Mouse (Mus musculus): ENCODE results near the gene Gpc6. TPM values are rescaled to one million over a fixed set of nuclear protein-coding genes. Genes with fewer than 3 reads are reported as not detected.

Gene Gpc6
- total RNA-seq, 1 experiment from 2014 or later, result 14.4 TPM

DNA sequence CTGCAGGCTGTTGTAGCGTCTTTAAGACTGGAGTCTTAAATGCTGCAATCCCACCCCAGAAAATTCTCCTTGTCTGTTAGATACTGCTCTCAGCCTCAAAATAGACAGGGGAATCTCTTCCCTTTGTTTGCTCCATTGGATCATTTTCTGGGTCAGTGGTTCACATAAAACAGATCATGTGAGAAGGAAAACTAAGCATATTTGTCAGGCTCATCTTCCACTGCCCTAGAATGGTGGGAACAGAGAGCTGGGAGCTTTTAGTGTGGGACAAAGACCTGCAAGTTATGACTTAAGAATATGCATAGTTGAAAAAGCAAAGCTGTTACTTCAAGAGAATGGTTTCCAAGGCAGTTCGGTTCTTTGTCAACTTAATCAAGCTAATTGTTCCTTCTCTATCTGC lies 136.4 kb downstream of the Gpc6 start:
- no peak for DNase-seq

DNA sequence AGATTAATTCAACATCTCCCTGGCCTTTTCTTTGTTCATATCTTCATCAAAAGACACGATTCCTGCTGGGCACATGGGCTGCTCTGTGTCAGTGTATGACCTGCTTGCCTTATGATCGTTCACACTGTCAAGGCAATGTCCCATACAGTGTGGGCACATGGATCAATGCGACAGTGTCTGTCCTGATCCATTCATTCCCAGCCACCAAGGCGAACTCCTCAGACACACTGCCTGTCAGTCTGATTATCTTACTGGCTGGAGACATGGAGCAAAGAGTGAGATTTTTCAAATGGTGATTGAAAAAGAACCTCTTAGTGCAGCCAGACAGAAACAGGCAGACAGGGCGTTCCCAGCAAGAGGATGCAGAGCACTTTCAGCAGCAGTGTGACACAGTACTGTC lies 143.1 kb downstream of the Gpc6 start:
- no peak for DNase-seq

DNA sequence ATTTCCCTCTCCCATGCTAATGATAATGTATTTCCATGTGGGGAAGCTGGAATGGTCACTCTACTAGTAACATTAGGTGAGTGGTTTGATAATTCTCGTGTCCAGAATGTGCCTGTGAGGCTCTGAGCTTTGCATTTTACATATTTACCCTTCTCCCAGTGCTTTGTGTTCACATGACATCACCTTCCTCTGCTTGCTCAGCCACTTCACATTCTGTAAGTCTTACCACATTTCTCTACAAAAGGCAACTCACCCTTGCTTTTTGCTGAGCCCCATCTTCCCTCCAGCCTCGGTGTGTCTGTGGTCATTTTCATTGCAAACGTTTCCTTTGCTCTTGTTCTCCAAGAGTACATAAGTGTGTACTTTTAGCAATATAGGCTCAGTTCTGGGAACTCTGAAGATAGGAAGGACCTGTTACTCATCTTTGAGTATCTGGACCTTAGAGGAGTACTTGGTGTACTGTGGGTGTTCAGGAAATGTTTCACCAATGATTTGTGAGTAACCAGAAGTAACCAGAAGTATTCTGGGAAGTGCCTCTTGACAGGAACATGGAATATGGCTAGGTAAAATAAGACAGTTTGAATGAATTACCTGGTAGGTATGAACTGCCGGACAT lies 145.5 kb downstream of the Gpc6 start:
- DNase-seq, result no peak

DNA sequence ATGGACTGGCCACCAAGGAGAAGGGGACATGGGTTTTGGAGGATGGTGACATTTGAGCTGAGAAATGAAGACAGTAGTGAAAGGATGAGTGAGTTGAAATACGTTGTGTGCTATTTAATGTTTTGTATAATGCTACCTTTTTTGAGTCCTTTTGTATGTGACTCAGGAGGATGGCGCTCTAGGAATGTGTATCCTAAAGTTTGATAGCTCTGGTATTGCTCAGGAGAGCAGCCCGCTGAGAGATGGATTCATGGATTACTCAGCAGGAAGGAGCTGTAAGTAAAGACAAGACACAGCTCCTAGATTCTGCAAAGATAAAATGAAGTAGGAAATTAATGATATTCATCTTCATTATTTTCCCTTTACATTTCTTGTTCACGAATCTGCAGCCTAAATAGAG lies 168.5 kb downstream of the Gpc6 start:
- no peak for DNase-seq

DNA sequence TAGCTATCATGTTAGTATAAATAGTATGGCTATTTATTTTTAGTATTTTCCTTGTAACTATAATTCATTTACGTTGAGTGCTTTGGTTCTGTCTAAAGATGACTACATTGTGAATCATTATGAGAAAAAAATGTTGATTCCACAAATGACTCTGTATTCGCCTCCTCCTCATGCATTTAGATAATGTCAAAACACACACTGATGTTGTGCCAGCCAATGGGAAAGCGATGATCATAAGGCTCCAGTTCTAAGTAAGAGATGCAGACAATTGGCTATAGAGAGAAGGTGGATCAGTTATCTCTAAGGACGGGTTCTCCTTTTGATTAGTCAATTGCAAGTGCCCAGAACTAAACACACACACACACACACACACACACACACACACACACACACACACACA lies 181.8 kb downstream of the Gpc6 start:
- no peak for DNase-seq

DNA sequence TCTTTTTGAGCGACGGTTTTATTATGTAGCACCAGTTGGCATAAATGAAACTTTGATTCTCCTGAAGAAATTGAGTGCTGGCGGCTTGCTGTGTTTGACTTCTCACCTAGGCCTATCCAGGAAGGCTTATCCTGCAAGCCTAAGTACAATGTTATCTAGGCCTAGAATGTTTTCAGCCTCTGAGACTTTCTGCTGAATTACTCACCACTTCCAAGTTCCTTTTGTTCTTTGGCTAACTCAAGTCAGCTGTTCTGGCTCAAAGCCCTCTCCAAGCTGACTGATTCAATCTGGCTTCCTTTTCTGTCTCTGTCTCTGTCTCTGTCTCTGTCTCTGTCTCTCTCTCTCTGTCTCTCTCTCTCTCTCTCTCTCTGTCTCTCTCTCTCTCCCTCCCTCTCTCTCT lies 188.0 kb downstream of the Gpc6 start:
- no peak for DNase-seq

DNA sequence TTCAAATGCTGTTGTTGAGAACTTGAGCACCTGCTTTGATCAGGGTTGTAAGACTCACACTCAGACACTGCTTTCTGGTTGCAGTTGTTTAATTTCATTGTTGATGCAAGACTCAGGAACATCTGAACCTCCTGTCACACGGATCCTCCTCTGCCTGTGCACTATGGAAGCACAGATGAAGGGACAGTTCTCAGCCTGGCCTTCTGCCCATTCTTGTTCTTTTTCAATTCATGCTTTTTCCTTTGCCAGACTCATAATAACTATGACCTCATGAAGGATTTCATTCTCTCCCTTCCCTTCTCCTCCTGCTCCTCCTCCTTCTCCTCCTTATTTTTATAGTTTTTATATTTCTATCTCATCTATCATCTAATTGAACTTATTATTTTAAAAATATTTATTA lies 196.9 kb downstream of the Gpc6 start:
- no peak for DNase-seq

DNA sequence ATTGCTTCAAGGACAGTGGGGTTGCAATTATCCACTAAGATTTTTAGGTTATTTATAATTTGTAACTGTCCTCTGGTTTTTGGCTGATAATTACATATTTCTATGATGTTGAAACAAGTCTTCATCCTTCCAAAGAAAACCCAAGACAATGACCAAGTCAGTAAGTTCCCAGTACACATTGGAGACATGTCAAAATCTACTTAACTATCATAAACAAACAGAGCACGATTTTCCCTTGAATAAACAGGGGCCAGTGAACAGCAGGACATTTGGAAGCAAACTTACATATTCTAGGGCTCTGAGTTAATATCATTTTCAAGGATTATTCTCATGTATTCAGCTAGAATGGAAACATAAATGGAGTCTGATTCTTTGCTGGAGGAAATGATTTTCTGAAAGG lies 205.2 kb downstream of the Gpc6 start:
- DNase-seq, result no peak

DNA sequence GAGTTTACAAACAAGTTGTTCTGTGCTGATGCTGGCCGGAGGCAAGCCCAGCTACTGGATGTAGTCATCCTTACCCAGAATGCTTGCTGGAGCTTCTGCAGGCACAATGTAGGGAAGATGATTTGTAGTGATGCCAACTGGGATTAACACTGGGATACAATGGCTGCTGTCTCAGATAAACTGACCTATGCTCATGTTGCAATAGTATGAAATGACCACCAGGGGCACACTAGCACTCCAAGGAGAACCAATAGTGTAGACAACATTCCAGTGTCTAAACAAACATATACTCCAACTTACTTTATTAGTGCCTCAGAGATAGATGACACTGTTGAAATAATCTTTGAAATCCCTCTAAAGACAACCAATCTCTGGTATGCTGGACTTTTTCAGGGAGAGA lies 206.2 kb downstream of the Gpc6 start:
- no peak for DNase-seq

DNA sequence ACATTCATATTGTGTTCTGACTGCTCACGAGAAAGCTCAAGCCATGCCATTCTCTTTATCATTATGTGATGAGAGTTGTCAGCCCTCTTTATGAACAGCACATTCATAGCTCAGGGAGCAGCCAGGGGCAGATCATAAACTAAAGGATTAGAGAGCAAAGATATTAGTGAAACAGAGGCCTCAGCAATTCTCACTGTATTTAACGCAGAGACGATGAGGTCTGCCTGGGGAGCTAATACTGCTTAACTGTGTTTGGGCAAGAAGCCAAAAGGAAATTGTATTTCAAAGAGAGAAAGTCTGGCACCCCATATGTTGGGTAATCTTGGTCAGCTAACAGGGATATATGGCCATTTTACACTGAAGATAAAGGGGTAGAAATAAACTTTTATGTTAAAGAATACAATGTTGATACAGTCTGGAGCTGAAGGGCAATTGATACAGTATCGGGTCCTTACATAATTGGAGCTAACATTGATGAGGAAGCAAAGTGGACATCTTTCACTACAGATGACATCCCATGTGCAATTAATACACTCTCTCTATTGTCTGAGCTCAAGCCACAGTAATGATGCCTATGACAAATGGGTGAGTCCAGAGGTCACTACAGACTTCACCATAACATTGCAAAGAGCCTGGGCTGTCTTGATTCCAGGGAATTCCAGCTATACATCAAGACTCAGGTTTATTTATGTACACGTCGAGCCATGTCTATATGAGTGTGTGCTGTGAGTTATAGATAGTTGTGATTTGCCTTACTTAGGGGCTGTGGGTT lies 216.1 kb downstream of the Gpc6 start:
- DNase-seq, result no peak

DNA sequence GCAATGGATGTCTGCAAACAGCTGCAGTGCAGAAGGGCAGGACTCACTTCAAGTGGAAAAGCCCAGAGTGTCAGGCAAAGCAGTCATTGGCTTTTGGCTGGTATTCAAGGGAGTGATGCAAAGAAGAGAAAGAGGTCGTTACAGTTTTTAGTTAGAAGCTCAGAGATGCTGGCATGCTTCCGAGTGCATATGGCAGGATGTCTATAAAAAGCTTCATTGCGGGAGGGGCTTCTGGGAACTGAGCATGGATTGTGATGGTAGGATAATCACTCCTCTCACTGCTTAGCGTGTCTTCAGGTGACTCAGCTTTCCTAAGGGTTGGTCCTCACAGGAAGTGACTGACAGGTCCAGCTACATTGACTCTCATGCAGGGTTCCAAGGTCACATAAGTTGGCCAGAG lies 221.0 kb downstream of the Gpc6 start:
- DNase-seq, result no peak

DNA sequence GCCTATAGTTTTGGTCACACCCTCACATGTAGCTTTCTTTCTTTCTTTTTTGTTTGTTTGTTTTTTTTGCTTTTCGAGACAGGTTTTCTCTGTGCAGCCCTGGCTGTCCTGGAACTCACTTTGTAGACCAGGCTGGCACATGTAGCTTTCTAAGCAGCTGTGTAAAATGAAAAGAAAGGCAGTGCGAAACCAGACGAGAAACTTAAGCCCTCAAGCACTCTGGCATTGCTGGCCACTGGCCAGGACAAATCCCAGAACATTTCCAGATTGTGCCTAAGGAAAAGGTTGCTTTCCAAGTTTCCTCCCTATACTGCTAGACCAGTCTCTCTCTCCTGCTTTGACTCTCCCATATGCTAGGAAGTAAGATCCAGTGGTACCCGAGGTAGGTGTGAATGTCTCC lies 221.6 kb downstream of the Gpc6 start:
- DNase-seq, result no peak

DNA sequence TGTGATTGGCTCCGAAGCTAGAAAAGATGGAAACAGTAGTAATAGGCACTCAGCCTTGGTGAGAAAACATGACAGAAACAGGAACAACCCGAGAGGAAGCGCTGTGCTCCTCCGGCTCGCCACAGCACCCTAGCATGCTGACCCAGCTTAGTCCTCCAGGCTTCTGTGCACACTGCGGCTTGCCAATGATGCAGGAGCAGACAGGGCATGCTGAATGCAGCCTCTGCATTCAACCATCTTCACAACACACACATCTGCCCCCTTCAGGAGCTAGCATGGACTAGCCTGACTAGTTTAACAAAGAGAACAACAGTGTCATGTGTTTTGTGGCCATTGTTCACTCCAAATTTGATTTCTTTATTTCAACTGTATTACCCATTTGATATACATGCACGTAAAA lies 226.5 kb downstream of the Gpc6 start:
- no peak for DNase-seq

DNA sequence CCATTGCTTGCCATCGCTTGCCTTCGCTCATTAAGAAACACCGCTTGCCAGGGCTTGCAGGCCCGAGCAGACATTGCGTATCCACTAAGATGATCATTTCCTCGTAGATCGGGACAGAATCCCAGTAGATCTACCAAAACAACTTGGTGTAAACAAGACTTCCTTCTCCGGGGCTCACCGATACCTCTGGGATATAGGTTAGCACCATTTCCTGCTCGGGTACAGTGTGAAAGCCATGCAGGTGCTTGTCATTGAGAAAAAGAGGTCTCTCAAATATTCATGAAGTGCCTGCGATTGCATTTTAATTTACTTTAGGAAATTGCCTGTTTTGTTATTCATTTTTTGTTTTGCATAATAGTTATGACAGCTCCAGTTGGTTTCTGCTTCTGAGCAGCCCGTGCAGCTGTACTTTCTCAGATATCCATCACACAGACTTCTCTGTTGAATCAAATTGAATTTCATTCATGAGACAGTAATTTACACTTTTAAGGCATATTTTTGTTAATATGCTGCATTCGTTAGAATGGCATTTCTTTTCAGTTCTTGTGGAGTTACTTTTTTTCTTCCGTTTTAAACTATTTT lies 230.9 kb downstream of the Gpc6 start:
- DNase-seq, result no peak

DNA sequence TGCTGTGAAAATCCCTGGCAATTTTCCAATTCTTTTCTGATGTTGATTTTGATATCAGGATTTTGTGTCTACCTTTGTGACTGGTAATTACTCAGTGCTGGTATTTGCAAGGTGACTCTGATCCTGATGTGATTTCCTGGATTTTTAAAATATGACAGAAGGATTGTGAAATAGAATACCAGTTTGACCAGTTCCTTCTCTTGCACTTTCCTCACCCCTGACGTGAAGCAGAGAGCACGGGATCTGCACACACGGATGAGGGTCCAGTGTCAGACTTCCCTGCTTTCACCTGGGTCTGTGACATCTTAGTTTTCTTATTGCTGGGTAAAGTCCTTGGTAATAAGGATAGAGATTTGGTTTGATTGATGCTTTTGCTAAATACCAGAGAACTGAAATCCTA lies 232.3 kb downstream of the Gpc6 start:
- DNase-seq, result no peak

DNA sequence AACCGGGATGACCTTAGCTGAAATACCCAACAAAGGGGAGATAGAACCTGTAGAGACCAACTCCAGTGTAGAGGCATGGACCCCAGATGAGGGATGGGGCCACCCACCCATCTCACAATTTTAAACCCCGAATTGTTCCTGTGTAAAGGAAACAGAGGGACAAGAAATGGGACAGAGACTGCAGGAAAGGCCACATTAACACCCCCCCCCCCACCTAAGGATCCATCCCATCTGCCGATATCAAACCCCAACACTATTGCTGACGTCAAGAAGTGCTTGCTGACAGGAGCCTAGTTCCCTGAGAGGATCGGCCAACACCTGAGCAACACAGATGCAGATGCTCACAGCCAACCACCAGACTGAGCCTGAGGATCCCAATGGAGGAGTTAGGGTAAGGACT lies 241.2 kb downstream of the Gpc6 start:
- DNase-seq, result no peak

DNA sequence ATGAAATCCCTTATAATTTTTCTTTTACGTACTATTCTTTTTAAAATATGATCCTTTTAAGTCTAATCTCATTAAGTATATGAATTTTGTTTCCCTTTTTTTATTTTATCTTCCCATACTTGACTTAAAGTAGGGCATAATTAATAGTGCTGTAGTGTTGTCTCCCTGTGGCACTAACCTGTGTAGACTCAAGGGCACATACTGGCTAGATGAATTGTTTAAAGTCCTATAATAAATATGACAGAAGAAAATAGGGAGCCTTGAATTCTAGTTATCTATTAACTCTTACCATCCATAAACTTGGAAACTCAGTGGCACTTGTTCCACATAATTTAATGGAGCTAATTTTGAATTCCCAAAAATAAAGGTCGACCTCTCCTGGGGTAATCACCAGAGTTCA lies 268.2 kb downstream of the Gpc6 start:
- DNase-seq, result no peak

DNA sequence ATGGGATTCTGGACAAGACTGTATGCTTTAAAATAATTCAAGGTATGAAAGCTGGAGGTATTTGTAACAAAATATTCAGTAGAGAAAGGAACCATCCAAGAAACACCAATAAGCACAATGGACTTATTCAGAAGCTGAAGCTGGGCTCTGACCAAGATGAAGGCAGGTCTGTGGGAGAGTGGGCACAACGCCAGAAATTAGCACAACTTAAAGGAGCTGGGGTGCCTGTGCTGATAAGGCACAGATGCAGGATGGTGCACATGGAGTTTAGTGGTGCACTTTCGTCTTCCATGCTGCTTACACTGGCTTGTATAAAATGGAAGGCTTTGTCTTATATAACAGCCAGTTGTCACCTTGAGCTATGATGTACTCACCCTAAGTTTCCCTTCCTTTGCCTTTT lies 276.9 kb downstream of the Gpc6 start:
- DNase-seq, result no peak

DNA sequence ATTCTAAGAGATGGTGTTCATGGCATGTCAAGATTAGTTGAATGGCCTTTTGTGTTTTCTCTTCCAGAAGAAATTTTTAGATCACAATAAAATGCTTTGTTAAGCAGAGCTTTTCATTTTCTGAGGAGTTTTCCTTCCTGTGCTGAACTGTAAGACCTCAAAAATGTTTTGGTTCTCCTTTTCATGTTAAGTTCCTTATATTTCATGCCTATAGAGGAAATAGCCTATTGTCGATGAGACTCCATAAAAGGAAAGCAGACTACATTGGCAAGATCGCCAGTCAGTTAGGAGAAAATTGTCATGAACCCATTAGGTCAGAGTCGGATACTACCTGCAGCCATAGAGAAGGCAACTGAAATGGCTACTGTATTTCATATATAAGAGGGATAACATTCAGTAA lies 278.8 kb downstream of the Gpc6 start:
- DNase-seq, result no peak

DNA sequence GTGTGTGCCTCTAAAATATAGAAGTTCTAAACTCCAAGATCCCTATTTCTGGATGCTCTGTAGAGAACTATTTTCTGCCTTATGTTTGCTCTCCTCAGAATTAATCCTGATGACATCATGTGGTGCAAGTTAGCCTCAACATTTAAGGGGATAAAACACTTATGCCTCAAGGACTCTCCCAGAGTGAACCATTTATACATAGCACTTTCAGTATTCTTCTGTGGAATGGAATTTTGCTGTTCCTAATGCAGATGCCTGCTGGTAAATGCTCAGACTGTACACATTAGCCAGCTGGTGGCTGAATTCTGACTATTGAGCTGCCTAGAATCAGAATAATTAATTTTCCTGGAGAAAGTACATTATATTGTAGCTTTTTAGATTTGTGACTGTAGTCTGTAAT lies 289.3 kb downstream of the Gpc6 start:
- no peak for DNase-seq

DNA sequence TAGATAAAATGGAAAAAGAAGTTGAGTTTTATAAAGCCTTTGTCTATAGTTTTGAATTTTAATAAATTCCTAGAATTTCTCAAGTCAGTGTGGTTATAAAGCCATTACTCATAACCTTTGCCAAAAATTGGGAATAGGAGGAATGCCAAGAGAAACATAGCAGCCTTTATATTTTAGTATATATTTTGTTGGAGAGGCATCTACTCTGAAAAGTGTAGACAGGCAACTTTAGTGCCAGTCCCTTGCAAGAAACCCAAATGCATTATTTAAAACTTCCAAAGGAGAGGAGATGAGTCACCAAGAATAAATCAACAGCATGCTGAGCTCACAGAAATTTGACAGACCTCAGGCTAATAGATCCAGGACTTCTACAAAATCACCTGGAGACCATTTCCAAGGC lies 301.8 kb downstream of the Gpc6 start:
- no peak for DNase-seq

DNA sequence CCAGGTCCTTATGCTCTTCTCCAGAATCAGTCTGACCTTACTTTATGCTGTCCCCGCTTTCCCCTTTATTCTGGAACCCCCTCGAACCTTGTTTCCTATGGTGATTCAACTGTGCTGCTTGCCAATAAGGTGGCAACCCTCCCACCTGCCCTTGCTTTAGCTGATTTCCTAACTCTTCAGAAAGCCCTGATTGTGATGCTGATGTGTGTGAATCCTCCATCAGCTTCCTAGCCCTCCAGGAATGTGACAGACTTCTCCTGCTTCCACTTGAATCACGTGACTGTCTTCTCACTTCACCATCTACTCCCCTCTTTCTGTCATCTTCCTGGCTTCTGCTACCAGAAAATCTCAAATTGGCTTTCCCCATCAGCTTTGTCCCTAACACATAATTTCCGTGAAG lies 305.4 kb downstream of the Gpc6 start:
- no peak for DNase-seq

DNA sequence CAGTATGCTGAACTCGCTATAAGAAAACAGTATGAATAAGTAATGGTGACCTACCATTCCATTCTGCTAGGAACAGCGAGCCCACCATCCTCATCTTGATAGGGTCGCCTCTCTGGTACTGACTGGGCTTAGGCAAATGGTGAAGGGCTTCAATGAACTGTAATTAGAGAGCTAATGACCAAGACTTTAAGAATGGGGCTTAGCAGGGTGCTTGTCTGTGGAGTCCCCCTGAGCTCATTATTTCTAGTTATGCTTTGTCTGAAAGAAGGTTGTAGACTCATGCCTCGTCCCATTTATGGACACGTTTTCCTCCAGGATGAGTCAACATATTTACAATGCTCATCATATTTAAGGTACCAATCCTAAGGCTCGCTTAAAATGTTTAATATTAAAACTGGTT lies 313.1 kb downstream of the Gpc6 start:
- DNase-seq, result no peak

Measured in adrenal gland, postnatal 14 days (tissue).